Mouse (Mus musculus): ENCODE measurements around the gene Dock8. TPM values are rescaled to one million over a fixed set of nuclear protein-coding genes. Genes with fewer than 3 reads are reported as not detected.

The Dock8 gene
- polyA plus RNA-seq, 1 experiment from 2014 or later, result 1.3 TPM

GRCm38 (mm10) chr19:25187681-25188080 lies 188.3 kb downstream of the Dock8 start:
- 85% methylated on average over 18 of the region's 18 CpGs for WGBS
- H3K27ac ChIP-seq, result no peak overlapping the region

GRCm38 (mm10) chr19:25193751-25194150 lies 194.4 kb downstream of the Dock8 start:
- Histone ChIP-seq H3K36me3 (replicated peaks) (no peaks in the 10 kb centered on the region), H3K27ac (no peak overlapping the region), H3K9me3 (no peaks in the 10 kb centered on the region), H3K4me3 (no peak overlapping the region), H3K4me1 (peaks cover 8% of the 10 kb centered on the region; the same call in 1 of the 2 replicates), H3K27me3 (ENCODE audit: poor library complexity, severe bottlenecking) (no peaks in the 10 kb centered on the region)
- 94% methylated on average over 9 of the region's 9 CpGs for WGBS
- DNase-seq (ENCODE audit: extremely low spot score, low spot score), result no peak

More at GRCm38 (mm10) chr19:25187681-25188080, 188.3 kb downstream of the Dock8 start:
- H3K9me3 ChIP-seq, result no peaks in the 10 kb centered on the region
- no peaks in the 10 kb centered on the region for H3K27me3 ChIP-seq (ENCODE audit: poor library complexity, severe bottlenecking)
- DNase-seq (ENCODE audit: extremely low spot score, low spot score), result no peak
- H3K4me1 ChIP-seq, result peaks cover 12% of the 10 kb centered on the region
- H3K36me3 ChIP-seq (replicated peaks), result no peaks in the 10 kb centered on the region
- H3K4me3 ChIP-seq, result no peak overlapping the region

- 86% methylated on average over 13 of the region's 13 CpGs for WGBS
Measured at GRCm38 (mm10) chr19:25200081-25200860, 200.9 kb downstream of the Dock8 start.

DNA sequence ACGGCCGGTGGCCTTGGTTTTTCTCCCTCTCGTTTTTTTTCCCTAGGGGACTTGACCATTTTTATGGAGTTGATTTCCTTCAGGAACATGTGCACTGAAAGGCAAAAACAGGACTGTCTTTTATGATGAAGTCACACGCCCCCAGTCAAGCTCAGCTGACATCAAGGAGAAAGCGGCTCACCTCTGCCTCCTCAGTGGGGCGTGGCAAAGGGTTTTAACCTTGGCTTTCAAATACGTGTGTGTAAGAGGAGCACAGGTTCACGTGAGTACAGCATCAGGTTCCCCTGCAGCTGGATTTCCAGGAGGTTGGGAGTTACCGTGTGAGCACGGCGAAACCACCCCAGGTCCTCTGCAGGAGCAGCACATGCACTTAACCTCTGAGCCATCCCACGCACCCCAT lies 203.7 kb downstream of the Dock8 start:
- H3K27me3 ChIP-seq (ENCODE audit: poor library complexity, severe bottlenecking), result peaks cover 13% of the 10 kb centered on the region
- H3K27ac ChIP-seq, result no peak overlapping the region
- no peak overlapping the region for H3K4me3 ChIP-seq
- no peak for DNase-seq (ENCODE audit: extremely low spot score, low spot score)
- 84% methylated on average over 12 of the region's 12 CpGs for WGBS
- no peaks in the 10 kb centered on the region for H3K36me3 ChIP-seq (replicated peaks)
- H3K9me3 ChIP-seq, result no peaks in the 10 kb centered on the region
- peaks cover 34% of the 10 kb centered on the region for H3K4me1 ChIP-seq

More at GRCm38 (mm10) chr19:25200081-25200860, 200.9 kb downstream of the Dock8 start:
- Histone ChIP-seq H3K9me3 (no peaks in the 10 kb centered on the region), H3K36me3 (replicated peaks) (no peaks in the 10 kb centered on the region), H3K4me3 (no peak overlapping the region), H3K4me1 (peaks cover 21% of the 10 kb centered on the region), H3K27me3 (ENCODE audit: poor library complexity, severe bottlenecking) (no peaks in the 10 kb centered on the region), H3K27ac (peak overlapping the region; percentile 37; the same call in 1 of the 2 replicates)
- no peak for DNase-seq (ENCODE audit: extremely low spot score, low spot score)

DNA sequence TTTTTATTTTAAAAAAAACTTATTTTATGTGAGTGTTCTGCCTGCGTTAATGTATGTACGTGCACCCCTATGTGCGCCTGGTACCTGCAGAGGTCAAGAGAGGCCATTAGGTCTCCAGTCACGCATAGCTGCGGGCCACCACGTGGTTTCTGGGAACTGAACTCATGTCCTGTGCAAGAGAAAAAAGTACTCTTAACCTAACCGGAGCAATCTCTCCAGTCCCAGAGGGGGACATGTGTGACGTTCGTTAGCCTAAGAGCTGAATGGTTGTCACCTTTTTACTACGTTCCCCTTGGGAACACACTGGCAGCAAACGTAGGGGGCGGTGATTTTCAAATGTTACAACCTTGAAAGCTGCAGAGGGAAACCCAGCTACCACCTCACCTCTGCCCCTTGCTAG lies 207.6 kb downstream of the Dock8 start:
- no peaks in the 10 kb centered on the region for H3K36me3 ChIP-seq (replicated peaks)
- no peak for DNase-seq (ENCODE audit: extremely low spot score, low spot score)
- peaks cover 32% of the 10 kb centered on the region for H3K27me3 ChIP-seq (ENCODE audit: poor library complexity, severe bottlenecking)
- WGBS, result 68% methylated on average over 12 of the region's 12 CpGs
- H3K4me3 ChIP-seq, result no peak overlapping the region
- no peak overlapping the region for H3K27ac ChIP-seq
- H3K9me3 ChIP-seq, result no peaks in the 10 kb centered on the region
- H3K4me1 ChIP-seq, result peaks cover 28% of the 10 kb centered on the region

DNA sequence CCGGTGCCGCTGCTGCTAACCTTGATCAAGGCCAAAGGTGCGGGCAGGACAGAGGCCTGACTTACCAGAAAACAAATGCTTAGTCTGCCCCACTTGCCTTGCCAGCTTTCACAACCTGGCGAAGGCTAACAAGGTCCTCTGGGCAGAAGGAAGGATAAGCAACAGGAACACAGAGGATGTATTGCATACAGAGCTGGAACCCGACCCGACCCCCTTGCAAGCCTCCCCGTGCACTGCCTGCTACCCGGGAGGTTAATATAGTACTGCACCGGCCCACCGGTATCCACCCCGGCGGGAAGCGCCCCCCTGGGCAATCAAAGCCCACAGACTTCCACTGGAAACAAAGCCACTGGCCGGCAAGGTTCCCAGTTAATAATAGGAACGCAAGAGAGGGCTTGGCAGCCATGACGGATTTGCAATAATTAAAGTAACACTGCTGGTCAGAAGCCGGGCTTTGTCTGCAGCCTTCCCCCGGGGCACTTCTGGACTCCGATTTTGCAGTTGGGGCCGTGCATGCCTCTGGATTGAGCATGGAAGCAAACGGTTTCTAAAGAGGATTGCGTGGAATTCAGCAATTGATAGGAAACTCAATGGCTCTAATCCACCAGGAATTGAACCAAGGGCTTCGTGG lies 208.5 kb downstream of the Dock8 start:
- peak overlapping the region; percentile 84 for H3K27ac ChIP-seq
- WGBS, result 7% methylated on average over 23 of the region's 23 CpGs
- H3K9me3 ChIP-seq, result no peaks in the 10 kb centered on the region; the same call in 1 of the 2 replicates
- H3K36me3 ChIP-seq (replicated peaks), result no peaks in the 10 kb centered on the region
- DNase-seq (ENCODE audit: extremely low spot score, low spot score), result peak; percentile 61
- H3K4me3 ChIP-seq, result peak overlapping the region; percentile 42
- peaks cover 32% of the 10 kb centered on the region for H3K27me3 ChIP-seq (ENCODE audit: poor library complexity, severe bottlenecking)
- peaks cover 28% of the 10 kb centered on the region for H3K4me1 ChIP-seq

DNA sequence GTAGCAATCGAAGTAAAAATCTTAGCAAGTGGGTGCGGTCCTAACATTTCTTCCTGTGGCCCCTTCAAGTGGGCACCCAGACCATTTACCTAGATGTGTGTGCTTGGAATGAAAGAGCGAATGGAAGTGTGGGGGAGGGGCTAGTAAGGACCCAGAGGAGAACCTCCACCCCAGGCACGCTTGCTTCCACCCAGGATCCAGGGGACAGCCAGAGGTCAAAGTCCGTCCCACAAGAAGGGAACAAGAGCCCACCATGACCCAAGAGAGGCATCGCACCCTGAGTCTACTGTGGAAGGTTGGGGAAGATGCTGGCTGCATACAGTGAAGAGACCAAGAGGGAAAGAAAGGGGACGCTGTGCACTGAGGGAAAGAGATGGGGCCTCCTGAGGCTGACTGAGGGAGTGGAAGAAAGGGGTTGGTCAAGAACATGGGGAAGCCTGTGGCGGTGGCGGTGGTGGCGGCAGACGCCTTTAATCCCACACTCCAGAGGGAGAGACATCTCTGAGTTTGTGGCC lies 209.3 kb downstream of the Dock8 start:
- H3K4me3 ChIP-seq, result peak overlapping the region; percentile 42; the same call in 1 of the 2 replicates
- peaks cover 32% of the 10 kb centered on the region for H3K27me3 ChIP-seq (ENCODE audit: poor library complexity, severe bottlenecking)
- 52% methylated on average over 11 of the region's 11 CpGs for WGBS
- H3K4me1 ChIP-seq, result peaks cover 28% of the 10 kb centered on the region
- H3K27ac ChIP-seq, result peak overlapping the region; percentile 84
- no peaks in the 10 kb centered on the region for H3K36me3 ChIP-seq (replicated peaks)
- peaks cover 7% of the 10 kb centered on the region for H3K9me3 ChIP-seq
- DNase-seq (ENCODE audit: extremely low spot score, low spot score), result peak; percentile 20

DNA sequence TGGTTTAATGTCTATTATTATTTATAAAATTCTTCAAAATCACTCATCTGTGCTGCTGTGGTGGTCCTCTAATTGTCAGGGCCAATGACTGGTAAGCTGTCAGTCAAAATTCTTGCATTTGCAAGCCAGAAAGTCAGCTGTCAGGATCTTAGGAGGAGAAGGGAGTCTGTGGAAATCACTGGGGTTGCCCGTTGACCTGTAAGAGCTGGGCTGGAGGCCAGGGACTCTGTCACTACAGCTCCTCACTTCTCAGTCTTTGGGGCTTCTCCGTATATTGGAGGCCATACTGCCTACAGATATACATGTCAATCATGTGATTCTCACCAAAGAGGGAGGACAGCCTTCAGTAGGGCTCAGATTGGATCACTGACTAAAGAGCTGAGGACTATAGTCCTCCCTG lies 221.3 kb downstream of the Dock8 start:
- H3K27ac ChIP-seq, result no peak overlapping the region
- no peaks in the 10 kb centered on the region for H3K9me3 ChIP-seq
- H3K36me3 ChIP-seq (replicated peaks), result no peaks in the 10 kb centered on the region
- peaks cover 6% of the 10 kb centered on the region; the same call in 1 of the 2 replicates for H3K4me1 ChIP-seq
- no peak overlapping the region for H3K4me3 ChIP-seq
- no peak for DNase-seq (ENCODE audit: extremely low spot score, low spot score)
- 85% methylated on average over 2 of the region's 2 CpGs for WGBS
- H3K27me3 ChIP-seq (ENCODE audit: poor library complexity, severe bottlenecking), result no peaks in the 10 kb centered on the region

DNA sequence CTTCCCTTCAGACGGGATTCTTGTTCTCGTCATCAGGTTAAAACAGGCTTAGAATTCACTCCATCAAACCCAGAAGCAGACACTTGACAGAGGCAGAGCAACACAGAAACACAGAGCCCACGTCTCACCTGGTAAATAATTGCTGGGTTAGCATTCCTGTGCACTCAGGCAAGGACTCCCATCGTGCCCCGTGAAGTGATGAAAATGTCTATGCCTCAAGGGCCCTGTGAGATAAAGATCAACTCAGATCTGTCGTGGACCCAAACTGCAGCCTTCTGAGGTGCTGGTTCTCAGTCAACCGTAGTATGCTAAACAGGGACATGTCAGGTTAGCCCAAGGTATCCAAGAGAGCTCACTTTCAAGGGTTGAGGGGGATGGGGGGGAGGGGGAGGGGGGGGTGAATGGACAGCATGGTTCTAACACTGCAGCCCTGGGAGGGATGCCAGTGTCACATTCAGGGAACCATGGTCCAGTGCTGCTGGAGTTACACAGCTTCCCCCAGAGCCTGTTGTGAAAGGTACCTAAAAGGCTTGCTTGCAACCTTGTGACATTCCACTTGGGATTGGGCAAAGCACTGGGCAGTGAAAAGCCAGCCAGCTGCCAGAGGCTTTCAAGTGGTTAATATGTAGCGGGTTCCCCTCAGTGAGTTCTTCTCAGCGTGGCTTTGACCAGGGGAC lies 222.8 kb downstream of the Dock8 start:
- DNase-seq (ENCODE audit: extremely low spot score, low spot score), result no peak
- no peak overlapping the region for H3K4me3 ChIP-seq
- WGBS, result 72% methylated on average over 9 of the region's 9 CpGs
- H3K27me3 ChIP-seq (ENCODE audit: poor library complexity, severe bottlenecking), result no peaks in the 10 kb centered on the region
- peaks cover 6% of the 10 kb centered on the region; the same call in 1 of the 2 replicates for H3K4me1 ChIP-seq
- no peaks in the 10 kb centered on the region for H3K9me3 ChIP-seq
- no peaks in the 10 kb centered on the region for H3K36me3 ChIP-seq (replicated peaks)
- H3K27ac ChIP-seq, result no peak overlapping the region

DNA sequence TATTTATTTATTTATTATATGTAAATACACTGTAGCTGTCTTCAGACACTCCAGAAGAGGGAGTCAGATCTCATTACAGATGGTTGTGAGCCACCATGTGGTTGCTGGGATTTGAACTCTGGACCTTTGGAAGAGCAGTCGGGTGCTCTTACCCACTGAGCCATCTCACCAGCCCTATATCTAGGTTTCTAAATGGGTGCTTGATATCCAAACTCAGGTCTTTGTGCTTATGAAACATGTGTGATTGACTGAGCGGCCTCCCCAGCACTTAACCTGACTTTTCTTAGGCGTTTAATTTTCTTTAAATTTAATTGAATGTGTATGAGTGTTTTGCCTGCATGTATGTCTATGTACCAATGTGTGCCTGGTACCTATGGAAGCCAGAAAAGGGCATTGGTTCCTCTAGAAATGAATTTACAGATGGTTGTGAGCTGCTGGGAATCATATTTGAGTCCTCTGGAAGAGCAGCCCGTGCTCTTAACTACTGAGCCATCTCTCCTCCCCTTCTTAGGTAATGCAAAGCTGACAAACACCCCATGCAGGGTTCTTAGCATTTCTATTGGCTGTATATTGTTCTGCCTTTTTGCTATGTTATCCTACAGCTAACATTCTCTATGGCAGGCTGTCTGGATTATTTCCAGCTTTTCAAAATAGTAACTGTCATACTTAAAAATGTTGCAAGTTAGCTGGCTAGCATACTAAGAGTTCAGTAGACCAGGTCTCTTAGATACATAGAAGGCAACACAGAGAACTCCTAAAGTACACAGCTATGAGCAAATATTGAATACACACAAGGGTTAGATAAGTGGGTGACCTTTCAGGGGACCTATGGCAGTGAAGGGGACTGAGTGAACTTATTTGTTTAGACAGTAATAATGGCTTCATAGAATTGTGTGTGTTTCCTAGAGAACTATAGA lies 231.0 kb downstream of the Dock8 start:
- H3K4me1 ChIP-seq, result peaks cover 22% of the 10 kb centered on the region
- peaks cover 16% of the 10 kb centered on the region for H3K27me3 ChIP-seq (ENCODE audit: poor library complexity, severe bottlenecking)
- DNase-seq (ENCODE audit: extremely low spot score, low spot score), result no peak
- no peak overlapping the region for H3K27ac ChIP-seq
- no peaks in the 10 kb centered on the region for H3K36me3 ChIP-seq (replicated peaks)
- WGBS, result 83% methylated on average over 4 of the region's 4 CpGs
- no peak overlapping the region for H3K4me3 ChIP-seq
- no peaks in the 10 kb centered on the region for H3K9me3 ChIP-seq

GRCm38 (mm10) chr19:25230975-25231334 lies 231.6 kb downstream of the Dock8 start:
- no peak overlapping the region for H3K4me3 ChIP-seq
- peaks cover 22% of the 10 kb centered on the region for H3K4me1 ChIP-seq
- 72% methylated on average over 4 of the region's 4 CpGs for WGBS
- no peaks in the 10 kb centered on the region for H3K36me3 ChIP-seq (replicated peaks)
- H3K27ac ChIP-seq, result no peak overlapping the region
- peaks cover 22% of the 10 kb centered on the region for H3K27me3 ChIP-seq (ENCODE audit: poor library complexity, severe bottlenecking)
- no peaks in the 10 kb centered on the region for H3K9me3 ChIP-seq
- no peak for DNase-seq (ENCODE audit: extremely low spot score, low spot score)

- Histone ChIP-seq H3K4me1 (peaks cover 29% of the 10 kb centered on the region), H3K4me3 (no peak overlapping the region), H3K27ac (no peak overlapping the region), H3K36me3 (replicated peaks) (no peaks in the 10 kb centered on the region), H3K27me3 (ENCODE audit: poor library complexity, severe bottlenecking) (peaks cover 33% of the 10 kb centered on the region), H3K9me3 (no peaks in the 10 kb centered on the region)
- 75% methylated on average over 10 of the region's 10 CpGs for WGBS
- no peak for DNase-seq (ENCODE audit: extremely low spot score, low spot score)
Measured at GRCm38 (mm10) chr19:25232032-25232431, 232.7 kb downstream of the Dock8 start.
